Mouse (Mus musculus): ENCODE measurements around the gene Rad23a.

DNA sequence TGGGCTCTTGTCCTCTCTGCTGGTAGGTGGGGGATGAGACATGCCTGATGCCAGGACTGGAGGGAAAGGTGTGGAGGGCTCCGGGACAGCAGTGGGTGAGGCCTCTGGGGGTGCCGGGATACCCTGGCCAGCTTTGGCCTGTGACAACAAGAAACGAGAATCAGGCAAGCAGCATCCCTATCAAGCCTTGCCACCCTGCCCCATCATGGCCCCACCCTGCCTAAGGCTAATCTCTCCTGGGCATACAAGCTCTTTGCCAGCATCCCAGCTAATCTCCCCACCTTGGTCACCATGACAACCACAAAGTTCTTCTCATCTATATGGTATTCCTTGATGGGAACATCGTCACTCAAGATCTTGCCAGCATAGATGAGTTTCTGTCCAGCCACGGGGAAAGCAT, 2.0 kb downstream of the Rad23a start:
- TF ChIP-seq CTCF (IDR thresholded peaks at IDR 0.05) (no peak), POLR2A (IDR thresholded peaks at IDR 0.05; ENCODE audit: insufficient read depth, low read depth, low read length) (no peak)

All from heart, adult 2 months (tissue).